Mouse (Mus musculus) cerebellum, adult 18-20 months (tissue): ENCODE data around the gene Notch3.
"Not testable (repeated sequence)": the region's sequence is repeated elsewhere in the genome, so short reads cannot be mapped to it uniquely, and the experiment has no call there.

Experiments used
- DNase-seq, 2 experiments: peaks; one replicate each; pipeline ENCODE4 v3.0.0; 2021

The Notch3 gene

DNA sequence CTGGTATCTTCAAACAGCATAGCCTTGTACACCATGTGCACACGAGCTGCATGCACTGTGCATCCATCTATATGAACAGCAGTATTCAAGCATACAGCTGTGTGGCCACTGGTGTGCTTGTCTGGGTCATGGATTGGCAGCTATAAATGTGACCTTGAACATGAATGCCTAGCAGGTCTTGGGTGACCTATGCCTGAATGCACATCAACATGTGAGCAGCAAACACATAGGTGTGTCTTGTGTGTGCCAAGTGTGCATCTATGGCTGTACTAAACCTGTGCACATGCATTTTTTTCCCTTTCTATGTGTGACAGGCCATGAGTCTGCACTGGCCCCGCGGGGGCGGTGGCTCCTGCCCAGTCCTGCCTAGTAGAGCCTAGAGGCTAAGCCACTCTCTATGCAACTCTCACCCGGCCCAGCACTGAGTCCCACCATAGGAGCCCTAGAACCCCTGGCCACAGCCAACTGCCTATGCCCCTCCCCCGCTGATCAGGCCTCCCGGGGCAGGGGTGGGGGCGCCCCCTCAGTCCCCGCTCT, 1.3 kb downstream of the Notch3 start:
- DNase-seq: no peak

- no peak for DNase-seq
Measured at GRCm38 (mm10) chr17:32164780-32165179, 1.9 kb downstream of the Notch3 start.

DNA sequence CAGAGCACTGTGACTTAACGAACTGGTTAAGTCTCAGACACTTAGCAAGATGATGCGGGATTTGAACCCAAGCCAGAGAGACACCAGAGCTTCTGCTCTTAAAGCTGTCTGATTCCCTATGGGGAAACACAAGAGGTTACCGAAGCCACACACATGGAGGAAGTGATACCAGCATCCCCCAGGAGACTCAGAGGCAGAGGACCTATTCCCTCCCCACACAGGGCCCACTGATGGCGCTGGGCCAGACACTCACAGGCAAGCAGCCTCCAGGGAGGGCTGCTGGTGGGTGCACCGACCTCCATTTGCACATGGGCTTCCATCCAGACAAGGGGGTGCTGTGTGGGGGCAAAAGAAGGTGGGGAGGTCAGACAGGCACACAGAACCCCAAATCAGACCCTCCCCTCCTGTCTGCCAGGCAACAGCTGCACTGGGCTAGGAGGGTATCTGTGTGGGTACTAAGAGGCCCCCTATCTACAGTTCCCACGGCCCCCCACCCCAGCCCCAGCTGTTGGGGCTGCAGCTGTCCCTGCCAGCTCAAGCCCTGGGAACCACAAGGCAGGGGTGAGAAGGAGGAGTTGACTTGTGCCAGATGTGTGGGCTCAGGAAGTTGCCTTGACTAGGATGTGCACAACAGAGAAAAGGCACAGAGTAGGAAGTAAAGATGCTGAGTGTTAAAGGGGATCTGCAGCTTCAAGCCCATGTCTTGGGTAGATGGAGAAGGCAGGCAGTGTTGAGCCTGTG, 2.6 kb downstream of the Notch3 start:
- no peak for DNase-seq

DNA sequence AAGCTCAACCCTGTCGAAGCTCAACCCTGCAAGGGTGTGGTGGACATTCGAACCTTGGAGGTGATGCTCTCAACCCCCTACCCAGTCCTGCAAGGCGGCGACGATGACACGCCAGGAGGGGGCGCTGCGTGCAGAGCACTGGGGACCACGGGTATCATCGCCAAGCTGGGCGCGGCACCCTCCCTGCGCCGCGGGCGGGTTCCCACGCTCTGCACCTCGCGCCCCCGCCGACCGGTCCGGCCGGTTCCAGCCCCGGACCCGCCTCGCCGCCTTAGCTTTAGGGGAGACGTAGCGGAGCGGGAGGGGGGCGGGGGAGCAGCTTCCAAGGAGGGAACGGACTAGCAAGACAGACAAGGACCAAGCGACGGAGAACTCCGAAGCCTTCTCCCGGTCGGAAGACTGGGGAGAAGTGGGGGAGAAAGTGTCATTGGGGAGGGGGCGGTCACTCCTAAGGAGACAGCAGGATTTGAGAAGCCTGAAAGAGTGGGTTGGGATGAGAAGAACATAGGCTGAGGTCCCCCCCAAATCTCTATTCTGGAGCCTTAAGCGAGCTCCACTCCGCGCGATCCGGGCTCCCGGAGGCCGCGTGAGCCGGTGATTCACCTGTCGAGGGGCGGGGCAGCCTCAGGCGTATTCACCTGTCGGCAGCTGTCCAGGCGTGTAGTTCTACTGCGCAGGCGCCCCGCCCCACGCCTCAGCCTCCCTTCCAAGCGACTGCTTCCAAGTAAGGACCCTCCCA, 4.4 kb downstream of the Notch3 start:
- peak; percentile 49 to 59 for DNase-seq

DNA sequence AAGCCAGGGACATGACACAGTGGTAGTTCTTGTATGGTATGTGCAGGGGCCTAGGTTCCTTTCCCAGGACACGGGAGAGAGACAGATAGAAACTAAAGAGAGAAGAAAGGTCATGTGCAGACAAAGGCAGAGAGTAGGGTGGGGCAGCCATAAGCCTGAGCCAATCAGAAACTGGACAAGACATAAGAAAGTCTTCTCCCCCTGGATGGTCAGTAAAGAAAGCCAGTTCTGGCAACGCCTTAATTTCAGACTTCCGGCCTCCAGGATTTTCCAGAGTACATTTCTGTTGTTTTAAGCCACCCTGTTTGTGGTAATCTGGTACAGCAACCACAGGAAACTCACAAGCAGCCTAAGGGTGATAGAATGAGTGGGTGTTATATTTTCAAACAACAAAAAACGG, 5.8 kb downstream of the Notch3 start:
- no peak for DNase-seq

GRCm38 (mm10) chr17:32158841-32159240, 7.8 kb downstream of the Notch3 start:
- DNase-seq: no peak

DNA sequence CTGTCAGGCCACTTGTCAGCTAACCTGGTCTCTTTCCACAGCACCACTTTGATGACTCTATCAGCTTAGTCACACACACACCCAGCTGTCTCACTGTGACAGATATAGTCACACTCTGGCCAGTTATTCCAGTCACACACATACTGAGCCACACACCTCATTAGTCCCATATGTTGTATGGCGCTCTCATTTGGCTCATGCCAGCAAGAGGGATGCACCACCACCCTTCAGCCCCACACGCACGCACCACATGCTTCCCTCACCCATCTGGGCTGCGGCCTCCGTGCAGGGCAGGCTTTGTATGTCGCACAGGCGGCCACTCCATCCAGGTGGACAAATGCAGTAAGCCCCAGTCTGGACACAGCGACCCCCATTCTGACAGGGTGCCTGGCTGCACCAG, 19.9 kb downstream of the Notch3 start:
- no peak for DNase-seq

DNA sequence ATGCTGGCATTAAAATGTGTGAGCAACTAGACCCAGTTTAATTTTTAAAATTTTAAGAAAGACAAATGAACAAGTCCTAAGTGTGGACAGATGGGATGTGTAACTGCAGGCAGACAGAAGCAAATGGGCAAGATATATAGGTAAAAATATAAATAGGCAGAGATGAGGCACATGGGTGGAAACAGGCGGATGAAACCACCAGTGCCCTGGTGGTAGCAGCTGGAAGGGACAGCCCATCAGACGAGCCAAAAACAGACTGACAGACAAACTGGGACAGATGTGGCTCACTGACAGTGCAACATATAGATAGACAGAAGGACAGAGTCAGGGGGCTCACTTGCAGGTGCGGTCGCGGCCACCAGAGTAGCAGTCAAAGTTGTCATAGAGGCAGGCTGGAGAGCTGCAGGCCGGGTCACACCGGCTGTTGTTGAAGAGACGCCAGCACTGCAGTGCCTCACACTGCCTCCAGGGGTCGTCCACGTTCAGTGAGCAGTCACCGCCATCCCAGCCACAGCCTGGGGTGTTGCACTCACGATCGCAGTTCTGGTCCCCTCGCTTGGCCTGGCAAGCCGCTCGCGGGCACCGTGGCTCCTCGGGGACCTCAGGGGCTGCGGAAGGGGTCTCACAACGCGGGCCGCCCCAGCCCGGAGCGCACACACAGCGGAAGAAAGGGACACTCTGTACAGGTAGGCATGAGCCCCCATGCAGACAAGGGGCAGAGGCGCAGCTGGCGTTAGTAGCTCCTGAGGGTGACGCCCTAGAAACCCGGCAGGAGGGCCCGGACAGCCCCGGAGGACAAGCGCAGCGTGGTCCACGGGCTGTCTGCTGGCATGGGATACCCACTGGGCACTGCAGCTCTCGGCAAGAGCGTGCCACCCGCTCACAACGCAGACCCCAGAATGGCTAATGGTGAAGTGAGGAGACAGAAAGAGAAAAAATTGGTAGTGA, 23.5 kb downstream of the Notch3 start:
- peak; percentile 76 to 86 for DNase-seq

DNA sequence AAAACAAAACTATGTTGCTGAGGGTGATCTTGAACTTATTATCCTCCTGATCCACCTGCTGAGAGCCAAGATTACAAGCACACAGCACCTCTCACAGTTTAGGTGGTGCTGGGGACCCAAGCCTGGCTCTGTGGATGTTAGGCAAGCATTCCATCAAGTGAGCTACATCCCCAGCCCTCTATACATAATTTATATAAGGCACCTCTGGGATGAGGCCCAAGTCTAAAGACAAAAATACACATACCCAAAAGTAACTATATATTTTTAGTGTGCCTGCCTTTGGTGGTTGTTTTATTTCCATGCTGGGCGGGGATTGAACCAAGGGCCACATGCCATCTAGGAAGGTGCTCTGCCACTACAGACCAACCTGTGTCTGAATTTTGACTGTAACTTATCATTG, 24.4 kb downstream of the Notch3 start:
- no peak for DNase-seq

DNA sequence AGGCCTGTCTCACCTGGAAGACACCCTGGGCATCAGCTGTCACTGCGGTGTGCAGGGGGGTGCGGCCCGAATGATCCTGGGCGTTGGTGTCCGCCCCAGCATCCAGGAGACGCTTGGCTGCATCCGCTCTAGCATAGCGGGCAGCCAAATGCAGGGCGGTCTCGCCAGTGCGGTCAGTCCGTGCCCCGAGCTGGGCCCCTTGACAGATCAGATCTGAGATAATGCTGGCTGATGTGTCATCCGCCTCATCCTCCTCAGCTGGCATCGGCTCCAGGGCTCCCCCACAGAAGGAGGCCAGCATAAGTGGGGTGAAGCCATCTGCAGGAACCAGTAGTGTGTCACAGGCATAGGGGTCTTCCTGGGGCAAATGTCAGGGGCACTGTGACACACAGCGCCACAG, 33.3 kb downstream of the Notch3 start:
- no peak for DNase-seq

DNA sequence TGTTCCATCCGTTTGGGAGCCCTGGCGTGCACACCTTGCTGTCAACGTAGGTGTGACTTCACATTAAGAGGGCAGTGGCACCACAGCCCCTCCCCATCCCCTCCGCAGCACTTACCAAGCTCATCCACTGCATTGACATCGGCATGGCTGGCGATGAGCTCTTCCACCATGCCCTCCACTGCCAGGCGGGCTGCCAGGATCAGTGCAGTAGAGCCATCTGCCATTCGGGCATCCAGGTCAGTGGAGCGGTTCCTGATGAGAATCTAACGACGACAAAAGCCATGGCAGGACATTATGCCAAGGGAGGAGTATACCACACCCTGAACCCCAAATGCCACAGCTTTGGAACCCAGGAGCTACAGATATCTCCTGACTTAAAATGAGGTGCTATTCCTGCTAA, 34.6 kb downstream of the Notch3 start:
- DNase-seq: peak; percentile 77 to 80

DNA sequence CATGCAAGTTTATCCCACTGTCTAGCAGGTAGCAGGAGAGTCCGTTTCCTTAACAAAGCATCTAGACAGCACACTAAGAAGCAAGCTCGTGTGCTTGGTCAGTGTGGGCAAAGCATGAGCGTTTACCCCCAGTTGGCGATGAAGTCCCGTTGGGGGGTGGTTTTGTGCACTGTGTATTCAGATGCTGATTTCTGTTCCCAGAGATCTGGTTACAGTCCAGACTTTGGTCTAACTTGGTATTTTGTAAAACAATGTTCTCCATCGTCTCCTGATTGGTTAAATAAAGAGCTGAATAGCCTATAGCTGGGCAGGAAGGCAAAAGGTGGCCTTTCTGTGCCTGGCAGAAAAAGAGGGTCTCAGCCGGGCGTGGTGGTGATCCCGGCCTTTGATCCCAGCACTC, 36.1 kb downstream of the Notch3 start:
- no peak for DNase-seq

DNA sequence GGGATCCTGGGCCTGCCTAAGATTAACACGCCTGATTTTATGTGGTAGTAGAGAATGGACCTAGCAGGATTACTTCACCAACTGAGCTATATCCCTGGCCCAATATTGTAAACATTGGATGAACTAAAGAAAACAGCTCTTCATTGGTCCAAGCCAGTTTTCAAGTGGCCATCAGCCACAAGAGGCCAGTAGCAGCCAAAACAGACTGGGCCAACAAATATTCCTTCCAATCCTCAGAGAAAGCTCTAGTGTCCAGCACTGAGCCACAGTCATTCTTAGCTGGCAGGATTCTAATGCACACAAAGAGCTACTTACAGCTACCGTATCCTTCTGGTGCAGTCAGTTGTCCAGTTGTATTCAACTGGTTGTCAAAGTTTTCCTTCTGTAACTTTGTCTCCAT, 39.5 kb downstream of the Notch3 start:
- DNase-seq: no peak

- no peak for DNase-seq
Measured at GRCm38 (mm10) chr17:32125407-32125806, 41.2 kb downstream of the Notch3 start.

DNA sequence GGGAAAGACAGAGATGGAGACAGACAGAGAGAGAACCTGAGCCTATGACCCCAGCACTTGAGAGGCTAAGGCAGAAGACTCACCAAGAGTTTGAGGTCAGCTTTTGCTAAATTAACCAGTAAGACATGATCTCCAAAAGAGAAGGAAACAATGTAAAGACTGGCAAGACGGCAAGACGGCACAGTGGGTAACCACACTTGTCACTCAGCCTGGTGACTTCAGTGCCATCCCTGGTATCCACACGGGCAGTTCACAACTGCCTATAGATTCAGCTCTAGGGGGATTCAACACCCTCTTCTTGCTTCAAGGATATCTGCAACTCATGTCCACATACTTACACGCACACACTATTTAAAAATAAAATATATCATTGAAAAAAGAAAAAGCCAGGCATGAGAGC, 43.1 kb downstream of the Notch3 start:
- DNase-seq: no peak

GRCm38 (mm10) chr17:32122587-32122970, 44.1 kb downstream of the Notch3 start:
- DNase-seq: no peak

DNA sequence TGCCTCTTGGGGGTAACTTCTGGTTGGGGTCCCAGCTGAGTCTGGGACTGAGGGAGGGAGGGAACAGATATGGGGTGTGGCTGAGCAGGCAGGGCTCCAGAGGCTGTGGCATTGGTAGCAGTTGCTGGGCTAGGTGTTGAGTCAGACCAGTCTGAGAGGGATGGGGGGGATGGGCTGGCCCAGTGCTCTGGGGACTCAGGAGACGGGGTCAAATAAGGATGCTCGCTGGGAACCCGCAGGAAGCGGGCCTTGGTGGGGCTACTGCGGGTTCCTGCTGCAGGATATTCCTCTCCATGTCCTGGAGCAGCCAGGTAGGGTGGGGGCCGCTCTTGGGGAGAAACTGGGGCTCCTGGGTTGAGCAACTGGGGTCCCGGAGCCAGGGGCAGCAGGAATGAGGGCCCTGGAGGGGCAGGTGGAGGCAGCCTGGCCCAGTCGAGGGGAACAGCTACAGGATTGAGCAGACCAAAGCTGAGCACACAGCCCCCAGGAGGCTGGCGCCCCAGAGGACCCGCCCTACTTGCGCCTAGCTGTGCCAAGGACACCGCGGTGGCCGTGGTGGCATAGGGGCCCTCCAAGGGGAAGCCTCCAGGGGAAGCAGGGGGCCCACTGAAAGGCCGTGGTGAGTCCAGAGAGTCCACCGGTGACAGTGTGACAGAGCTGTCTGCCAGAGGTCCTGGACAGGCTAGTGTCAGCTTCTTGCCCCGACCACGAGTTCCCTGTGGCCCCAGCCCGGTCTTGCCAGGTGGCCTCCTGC, 44.6 kb downstream of the Notch3 start:
- no peak for DNase-seq

- no peak for DNase-seq
Measured at GRCm38 (mm10) chr17:32120771-32121532, 45.7 kb downstream of the Notch3 start.

- DNase-seq: no peak
Measured at GRCm38 (mm10) chr17:32119196-32119595, 47.5 kb downstream of the Notch3 start.

DNA sequence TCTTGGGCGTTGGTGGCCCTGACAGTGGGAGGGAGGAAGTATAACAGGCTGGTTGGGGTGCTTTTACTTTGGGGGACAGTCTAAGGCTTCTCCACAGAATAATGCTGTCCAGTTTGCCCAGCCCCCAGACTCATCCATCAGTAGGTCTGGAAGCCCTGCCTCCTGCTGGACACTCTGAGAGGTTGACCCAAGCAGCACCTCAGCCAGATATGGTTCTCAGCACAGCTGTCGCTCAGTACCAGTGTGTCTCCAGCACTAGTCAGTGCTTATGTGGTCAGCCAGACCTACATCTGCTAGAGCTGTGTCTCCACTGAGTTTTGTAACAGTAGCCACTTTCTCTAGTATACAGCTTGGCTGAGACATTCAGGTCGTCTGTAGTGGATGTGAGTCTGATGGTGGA, 48.2 kb downstream of the Notch3 start:
- DNase-seq: no peak

GRCm38 (mm10) chr17:32117872-32118421, 48.7 kb downstream of the Notch3 start:
- not testable (repeated sequence) for DNase-seq
